Mouse (Mus musculus): ENCODE results near the gene Zfp827.
"Not testable (repeated sequence)": the region's sequence is repeated elsewhere in the genome, so short reads cannot be mapped to it uniquely, and the experiment has no call there.

Zfp827 gene

DNA sequence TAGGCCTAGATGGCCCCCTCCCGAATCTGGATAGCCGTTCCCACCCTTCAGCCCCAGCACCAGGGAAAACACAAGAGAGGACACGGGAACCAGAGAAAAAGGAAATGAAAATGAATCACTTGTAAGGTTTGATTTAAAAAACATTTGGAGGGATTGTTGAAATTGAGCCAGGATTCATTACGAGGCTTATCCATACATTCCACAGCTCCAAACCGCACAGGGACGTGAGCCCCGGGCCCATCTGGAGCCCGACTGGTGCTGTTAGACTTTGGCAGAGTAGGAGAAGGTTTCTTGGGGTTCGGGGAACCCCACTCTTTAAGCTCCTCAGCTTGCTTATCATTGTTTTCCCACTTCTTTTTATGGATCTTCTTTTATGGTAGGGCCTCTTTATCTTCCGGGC is 76.9 kb downstream of the Zfp827 start:
- no peak for DNase-seq (ENCODE audit: extremely low read depth, low read depth)

DNA sequence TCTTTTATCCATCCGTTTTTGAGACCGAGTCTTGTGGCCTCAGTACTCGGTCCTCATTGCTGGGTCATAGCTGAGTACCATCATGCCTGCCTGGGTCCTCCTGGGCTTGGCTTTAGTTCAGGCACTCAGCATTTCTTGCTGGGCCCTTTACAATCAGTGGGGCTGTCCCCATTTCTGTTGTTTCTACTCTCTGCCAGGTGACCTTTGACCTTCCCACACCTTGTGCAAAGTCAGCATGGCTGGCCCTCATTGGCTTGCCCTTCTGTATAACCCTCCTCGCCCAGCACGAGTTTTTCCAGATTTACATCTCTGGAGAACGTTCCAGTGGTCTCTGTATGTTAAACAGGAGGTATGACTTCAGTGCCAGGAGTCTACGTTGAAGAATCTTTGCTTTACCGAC is 83.2 kb downstream of the Zfp827 start:
- DNase-seq (ENCODE audit: extremely low read depth, low read depth): no peak

- no peak for DNase-seq (ENCODE audit: extremely low read depth, low read depth)
These were observed 84.2 kb downstream of the Zfp827 start for GRCm38 (mm10) chr8:79112480-79112879.

GRCm38 (mm10) chr8:79113533-79113932 is 85.3 kb downstream of the Zfp827 start:
- no peak for DNase-seq (ENCODE audit: extremely low read depth, low read depth)

GRCm38 (mm10) chr8:79114561-79114960 is 86.3 kb downstream of the Zfp827 start:
- DNase-seq (ENCODE audit: extremely low read depth, low read depth): no peak

GRCm38 (mm10) chr8:79116436-79116835 is 88.2 kb downstream of the Zfp827 start:
- DNase-seq (ENCODE audit: extremely low read depth, low read depth): no peak

GRCm38 (mm10) chr8:79117711-79118110 is 89.5 kb downstream of the Zfp827 start:
- no peak for DNase-seq (ENCODE audit: extremely low read depth, low read depth)

- DNase-seq (ENCODE audit: extremely low read depth, low read depth): no peak
These were observed 93.4 kb downstream of the Zfp827 start for GRCm38 (mm10) chr8:79121614-79122013.

DNA sequence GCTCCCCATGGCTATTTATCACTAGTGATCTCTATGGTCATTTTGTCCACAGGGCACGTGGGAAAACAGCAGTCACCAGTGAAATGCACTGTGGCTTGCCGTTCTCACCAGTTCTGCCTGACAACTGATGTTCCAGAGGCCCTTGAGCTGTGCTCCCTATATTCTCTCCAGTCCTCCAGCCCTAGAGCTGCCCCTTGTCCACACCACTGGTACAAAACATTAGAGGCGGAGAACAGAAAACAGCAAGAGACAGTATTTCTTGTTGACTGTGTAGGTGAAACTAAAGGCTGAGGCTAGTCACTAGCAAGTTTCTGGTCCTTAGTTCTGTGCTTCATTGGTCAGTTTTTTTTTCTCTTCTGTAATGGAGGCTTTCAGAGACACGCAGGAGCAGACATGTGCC is 96.0 kb downstream of the Zfp827 start:
- no peak for DNase-seq (ENCODE audit: extremely low read depth, low read depth)

GRCm38 (mm10) chr8:79127211-79127816 is 99.1 kb downstream of the Zfp827 start:
- no peak for DNase-seq (ENCODE audit: extremely low read depth, low read depth)

GRCm38 (mm10) chr8:79128534-79128933 is 100.3 kb downstream of the Zfp827 start:
- DNase-seq (ENCODE audit: extremely low read depth, low read depth): not testable (repeated sequence)

GRCm38 (mm10) chr8:79139614-79140013 is 111.4 kb downstream of the Zfp827 start:
- no peak for DNase-seq (ENCODE audit: extremely low read depth, low read depth)

DNA sequence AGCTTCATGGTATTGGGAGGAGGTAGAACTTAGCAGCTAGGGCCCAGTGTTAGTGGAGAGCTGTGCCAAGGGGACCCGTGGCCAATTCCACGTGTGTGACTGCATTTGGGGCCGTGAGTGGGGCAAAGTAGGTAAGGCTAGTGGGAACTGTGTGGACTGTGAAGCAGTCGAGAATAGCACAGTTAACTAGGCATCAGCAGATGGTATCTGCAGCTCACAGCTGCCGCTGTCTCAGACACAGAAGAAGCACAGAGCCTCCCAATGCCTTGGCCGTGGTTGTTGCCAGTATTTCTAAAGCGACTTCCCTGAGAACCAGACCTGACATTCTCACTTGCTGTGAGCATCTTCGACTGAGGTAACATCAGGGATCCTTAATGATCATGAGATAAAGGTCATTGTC is 112.7 kb downstream of the Zfp827 start:
- no peak for DNase-seq (ENCODE audit: extremely low read depth, low read depth)

GRCm38 (mm10) chr8:79141592-79141991 is 113.4 kb downstream of the Zfp827 start:
- no peak for DNase-seq (ENCODE audit: extremely low read depth, low read depth)

DNA sequence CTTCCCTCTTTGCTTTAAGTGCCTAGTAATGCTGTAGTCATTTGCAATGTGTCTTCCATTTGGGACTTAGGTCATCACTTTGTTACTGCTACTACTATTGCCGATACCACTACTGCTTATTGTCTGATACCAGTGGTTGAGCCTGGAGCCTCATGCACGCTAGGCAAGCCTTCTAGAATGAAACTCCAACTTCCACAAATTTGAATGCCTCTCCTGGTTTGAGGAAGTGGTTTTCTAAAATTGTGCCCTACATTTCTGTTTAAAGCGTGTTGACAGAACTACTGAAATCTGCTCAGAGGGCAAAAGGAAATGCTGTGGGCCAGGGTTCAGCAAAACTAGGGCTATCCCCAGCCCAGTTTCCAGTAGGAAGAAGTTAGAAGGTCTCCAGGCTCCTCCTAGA is 115.5 kb downstream of the Zfp827 start:
- no peak for DNase-seq (ENCODE audit: extremely low read depth, low read depth)

DNA sequence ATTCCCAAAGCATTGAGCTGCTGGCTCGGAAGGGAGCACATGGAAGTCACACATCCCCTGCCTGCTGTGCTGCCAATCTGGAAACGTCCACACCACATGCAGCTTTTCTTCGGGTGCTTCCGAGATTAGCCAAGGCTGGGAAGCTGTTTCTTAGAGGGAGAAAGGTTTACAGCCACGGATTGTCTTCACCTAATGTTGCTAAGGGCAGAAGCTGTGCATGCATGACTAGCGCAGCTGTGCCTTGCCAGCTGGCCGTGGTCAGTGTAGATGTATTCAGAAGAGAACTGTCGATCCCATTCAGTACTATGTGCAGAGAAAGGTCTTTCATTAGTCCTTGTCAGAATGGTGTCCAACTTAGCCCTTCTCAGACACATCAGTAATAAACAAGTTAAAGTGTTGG is 117.0 kb downstream of the Zfp827 start:
- no peak for DNase-seq (ENCODE audit: extremely low read depth, low read depth)

GRCm38 (mm10) chr8:79145626-79146025 is 117.4 kb downstream of the Zfp827 start:
- no peak for DNase-seq (ENCODE audit: extremely low read depth, low read depth)

- DNase-seq (ENCODE audit: extremely low read depth, low read depth): no peak
These were observed 120.6 kb downstream of the Zfp827 start for GRCm38 (mm10) chr8:79148799-79149198.

- no peak for DNase-seq (ENCODE audit: extremely low read depth, low read depth)
These were observed 121.6 kb downstream of the Zfp827 start for GRCm38 (mm10) chr8:79149880-79150279.

DNA sequence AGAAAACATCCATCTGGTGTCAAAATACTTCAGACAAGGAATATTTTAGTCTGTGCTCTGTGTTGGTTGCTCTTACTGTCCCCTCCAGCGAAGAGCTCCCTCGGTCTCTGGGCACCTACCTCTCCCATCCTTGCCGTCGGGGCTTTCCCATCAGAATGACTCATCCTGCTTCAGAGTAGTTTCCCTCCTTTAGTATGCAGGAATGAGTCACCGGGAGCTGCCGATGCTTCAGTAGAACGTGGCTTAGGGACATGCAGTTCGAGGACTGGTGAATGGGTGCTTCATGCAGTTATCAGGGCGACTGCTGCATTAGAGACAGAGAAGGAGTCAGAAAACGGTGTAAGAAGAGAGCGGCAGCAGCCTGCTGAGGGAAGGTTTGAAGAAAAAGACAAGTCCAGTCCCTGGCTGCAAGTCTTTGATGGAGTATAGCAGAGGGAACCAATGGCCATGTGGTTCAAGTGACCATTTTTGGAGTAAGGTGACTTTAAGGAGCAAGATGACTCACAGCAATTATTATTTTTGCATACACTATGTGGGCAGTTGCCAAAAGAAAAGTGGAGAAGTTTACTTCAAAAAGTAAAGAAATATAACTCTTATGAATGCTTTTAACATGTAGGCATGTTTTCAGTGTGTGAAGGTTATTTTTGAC is 122.4 kb downstream of the Zfp827 start:
- DNase-seq (ENCODE audit: extremely low read depth, low read depth): no peak

DNA sequence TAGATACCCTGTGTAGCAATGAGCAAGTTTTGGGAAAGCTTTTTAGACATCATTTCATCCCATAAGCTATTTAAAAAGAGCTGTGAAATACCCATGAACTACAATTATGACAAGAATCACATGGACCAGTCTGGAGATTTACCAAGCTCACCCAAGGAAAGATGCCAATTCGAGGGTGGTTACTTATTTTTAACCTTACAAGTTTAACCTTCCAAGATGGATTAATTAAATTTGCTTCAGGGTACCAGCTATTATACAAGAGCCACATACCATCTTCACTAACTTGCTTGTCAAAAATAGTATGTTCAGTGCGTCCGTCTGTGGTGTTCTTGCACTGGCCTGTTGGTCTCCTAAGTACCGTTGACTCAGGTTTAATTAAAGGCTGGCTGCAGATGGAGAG is 123.4 kb downstream of the Zfp827 start:
- no peak for DNase-seq (ENCODE audit: extremely low read depth, low read depth)

- no peak for DNase-seq (ENCODE audit: extremely low read depth, low read depth)
These were observed 125.0 kb downstream of the Zfp827 start for GRCm38 (mm10) chr8:79153201-79153600.

- DNase-seq (ENCODE audit: extremely low read depth, low read depth): no peak
These were observed 125.4 kb downstream of the Zfp827 start for GRCm38 (mm10) chr8:79153637-79154036.
